Mouse (Mus musculus) embryonic facial prominence, embryonic 13.5 days (tissue): Measurements from ENCODE around the gene Cenpp. TPM values are rescaled to one million over a fixed set of nuclear protein-coding genes. Genes with fewer than 3 reads are reported as not detected.

Source experiments
- ATAC-seq: fragments of 200-750 bp; cut with Nextera tagmentation; 2 replicates; pipeline ENCODE4 v1.8.0; 2017; ENCODE audit warnings: low read depth; ENCODE audit not compliant: insufficient number of reproducible peaks, insufficient read depth, low FRiP score, low TSS enrichment
- H3K27ac ChIP-seq: fragments of 300-500 bp; sonication (generic); 2 replicates; pipeline ENCODE4 v1.5.1; 2015; ENCODE audit warnings: moderate library complexity, mild to moderate bottlenecking, inconsistent platforms
- H3K27me3 ChIP-seq: fragments of 300-500 bp; sonication (generic); 2 replicates; pipeline ENCODE4 v1.6.1; 2015; ENCODE audit warnings: mild to moderate bottlenecking, inconsistent platforms
- H3K36me3 ChIP-seq: fragments of 300-500 bp; sonication (generic); 2 replicates; pipeline ENCODE4 v1.6.1; 2015; ENCODE audit warnings: mild to moderate bottlenecking, inconsistent platforms
- H3K4me1 ChIP-seq: fragments of 300-500 bp; sonication (generic); 2 replicates; pipeline ENCODE4 v1.6.1; 2015; ENCODE audit warnings: inconsistent platforms
- H3K4me2 ChIP-seq: fragments of 300-500 bp; sonication (generic); 2 replicates; pipeline ENCODE4 v1.6.1; 2015; ENCODE audit warnings: moderate library complexity, mild to moderate bottlenecking, inconsistent platforms
- H3K4me3 ChIP-seq: fragments of 300-500 bp; sonication (generic); 2 replicates; pipeline ENCODE4 v1.5.1; 2015; ENCODE audit warnings: mild to moderate bottlenecking, inconsistent platforms
- H3K9ac ChIP-seq: fragments of 300-500 bp; sonication (generic); 2 replicates; pipeline ENCODE4 v1.6.1; 2015; ENCODE audit warnings: mild to moderate bottlenecking, inconsistent platforms
- H3K9me3 ChIP-seq: fragments of 300-500 bp; sonication (generic); 2 replicates; pipeline ENCODE4 v1.6.1; 2016; ENCODE audit warnings: inconsistent platforms
- WGBS: fragments of 180-500 bp; shearing (Covaris S2); methylation state at CpG from one replicate; pipeline ENCODE4 v1.1.7; 2015; ENCODE audit warnings: mixed read lengths; 5-methylcytosine and 5-hydroxymethylcytosine counted together
- polyA plus RNA-seq: library from polyadenylated mRNA; unstranded; fragments of >200 nt; fragmentation: Nextera tagmentation; extraction: Ambion mirVana; gene quantifications from 2 replicates; pipeline ENCODE4 v1.2.1, GENCODE M21; 2015

Cenpp gene
- polyA plus RNA-seq: 27.2 and 29.4 TPM in 2 replicates

DNA sequence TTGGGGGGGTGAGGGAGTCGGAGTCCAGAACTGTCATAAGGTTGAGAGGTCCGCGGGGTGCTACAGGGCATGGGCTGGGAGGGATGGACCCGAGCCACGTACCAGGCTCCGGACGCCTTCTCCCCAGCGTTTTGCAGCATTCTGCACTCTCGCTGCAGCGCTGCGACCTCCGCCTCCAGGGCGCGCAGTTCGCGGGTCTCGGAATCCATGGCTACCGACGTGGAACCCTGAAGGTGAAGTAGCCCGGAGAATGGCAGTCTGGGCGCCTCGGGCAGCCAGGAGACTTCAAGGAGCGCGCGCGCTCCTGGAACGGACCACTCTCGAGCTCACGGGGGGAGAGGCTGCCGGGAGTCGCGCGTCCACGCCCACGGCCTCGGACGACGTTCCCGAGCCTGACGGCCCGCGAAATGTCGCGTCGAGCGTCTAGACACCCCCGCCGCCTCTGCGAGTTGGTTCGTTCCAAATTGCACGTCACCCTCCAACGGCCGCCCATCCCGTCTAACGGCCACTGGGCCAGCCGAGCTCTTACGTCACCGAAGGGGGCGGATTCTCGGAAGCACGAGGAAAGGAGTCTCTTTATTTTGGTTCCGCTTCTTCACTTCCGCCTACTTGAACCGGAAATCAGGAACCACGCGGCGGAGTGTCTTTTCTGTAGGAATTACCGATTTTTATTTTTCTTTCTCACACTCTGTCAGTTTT, at the start of gene Cenpp, which contains the start of gene Nol8:
Gene Cenpp (minus strand): TSS at position 305 of the 699 bp plus-strand sequence.
Gene Nol8 (plus strand): TSS at position 598 of the 699 bp plus-strand sequence.
- H3K27ac ChIP-seq: peak within 1 kb of the TSS; percentile 40
- no peaks in the 10 kb centered on the region for H3K36me3 ChIP-seq
- H3K4me1 ChIP-seq: peaks cover 17% of the 10 kb centered on the region
- H3K9me3 ChIP-seq: no peaks in the 10 kb centered on the region
- peak within 1 kb of the TSS; percentile 89 for H3K4me2 ChIP-seq
- H3K9ac ChIP-seq: peak within 1 kb of the TSS; percentile 77
- peak; percentile 98 for ATAC-seq
- peak within 1 kb of the TSS; percentile 78 for H3K4me3 ChIP-seq
- WGBS: under 1% methylated on average over 68 of the region's 68 CpGs
- no peaks in the 10 kb centered on the region for H3K27me3 ChIP-seq

DNA sequence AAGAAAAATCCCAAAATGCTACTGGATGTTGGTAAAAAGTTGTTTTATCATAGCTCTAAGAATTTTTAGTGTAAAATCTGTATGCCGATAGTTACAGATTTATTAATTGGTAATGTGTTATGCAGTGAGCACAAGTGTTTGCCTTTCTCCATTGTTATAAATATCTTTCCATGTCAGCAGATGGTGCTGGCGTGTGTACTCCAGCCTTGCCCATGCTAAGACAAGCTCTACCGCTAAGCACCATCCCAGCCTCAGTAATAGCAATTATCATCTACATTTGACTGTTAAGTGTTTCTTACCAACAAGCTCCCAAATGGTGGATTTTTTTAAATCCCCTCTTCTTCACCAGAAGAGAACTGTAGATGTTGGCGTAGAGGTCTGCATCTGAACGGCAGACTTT, 38.5 kb upstream of the Cenpp start:
- H3K4me1 ChIP-seq: no peaks in the 10 kb centered on the region
- 95% methylated on average over 5 of the region's 5 CpGs for WGBS
- H3K4me2 ChIP-seq: no peak overlapping the region
- no peak overlapping the region for H3K4me3 ChIP-seq
- H3K9me3 ChIP-seq: no peaks in the 10 kb centered on the region
- no peaks in the 10 kb centered on the region for H3K27me3 ChIP-seq
- no peak overlapping the region for H3K9ac ChIP-seq
- no peak for ATAC-seq
- no peak overlapping the region for H3K27ac ChIP-seq
- H3K36me3 ChIP-seq: peaks cover 56% of the 10 kb centered on the region

DNA sequence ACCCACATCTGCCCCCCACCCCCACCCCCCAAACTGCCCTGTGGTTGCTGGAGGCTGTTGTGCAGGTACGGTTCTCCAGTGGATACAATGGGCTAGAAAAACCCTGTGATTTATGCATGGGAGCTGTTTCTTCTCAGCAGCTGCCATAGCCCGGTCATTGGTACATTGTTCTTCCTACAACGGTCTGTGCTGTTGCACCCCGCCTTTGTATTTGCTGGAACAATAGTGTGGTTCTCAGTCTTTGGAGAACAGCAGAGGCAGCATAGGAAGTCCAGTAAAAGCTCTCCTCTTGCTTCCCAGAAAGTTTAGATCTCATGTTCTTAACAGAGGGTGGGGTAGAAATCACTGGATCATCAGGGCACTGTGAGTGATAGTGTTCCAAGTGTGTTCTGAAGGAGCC, 31.7 kb upstream of the Cenpp start:
- Histone ChIP-seq H3K36me3 (peaks cover 19% of the 10 kb centered on the region), H3K9ac (no peak overlapping the region), H3K27ac (no peak overlapping the region), H3K4me3 (no peak overlapping the region), H3K27me3 (no peaks in the 10 kb centered on the region), H3K4me2 (no peak overlapping the region), H3K4me1 (peaks cover 19% of the 10 kb centered on the region), H3K9me3 (no peaks in the 10 kb centered on the region)
- ATAC-seq: no peak
- WGBS: 95% methylated on average over 4 of the region's 4 CpGs

DNA sequence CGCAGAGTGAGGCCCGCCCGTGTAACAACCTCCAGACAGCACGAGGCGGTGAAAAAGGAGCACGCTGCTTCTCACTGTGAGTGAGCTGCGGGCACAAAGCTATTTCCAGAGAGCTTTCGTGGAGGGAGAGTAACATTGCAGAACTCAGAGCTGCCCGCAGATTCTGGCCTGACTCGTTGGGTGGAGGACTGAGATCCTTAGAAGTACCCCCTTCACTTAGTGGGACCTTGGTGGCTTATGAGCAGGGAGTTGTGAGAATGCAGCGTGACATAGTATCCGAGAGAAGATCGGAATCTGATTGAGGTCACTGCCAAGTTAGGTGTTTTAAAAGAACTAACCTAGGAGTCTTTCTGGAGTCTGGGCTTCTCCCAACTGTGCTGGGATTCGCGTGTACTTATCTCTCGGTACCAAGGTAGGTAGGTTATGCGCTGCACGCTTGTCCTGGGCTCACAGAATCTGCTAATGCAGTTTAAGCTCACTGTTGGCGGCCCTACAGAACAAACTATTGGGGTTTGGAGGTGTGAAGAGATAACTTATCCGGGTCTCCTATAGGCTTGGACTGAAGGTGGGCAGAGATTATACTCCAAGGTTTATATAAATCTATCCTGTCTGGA, 29.8 kb upstream of the Cenpp start:
- peak overlapping the region; percentile 78 for H3K27ac ChIP-seq
- ATAC-seq: peak; percentile 20; the same call in 1 of the 2 replicates
- WGBS: under 1% methylated on average over 20 of the region's 20 CpGs

DNA sequence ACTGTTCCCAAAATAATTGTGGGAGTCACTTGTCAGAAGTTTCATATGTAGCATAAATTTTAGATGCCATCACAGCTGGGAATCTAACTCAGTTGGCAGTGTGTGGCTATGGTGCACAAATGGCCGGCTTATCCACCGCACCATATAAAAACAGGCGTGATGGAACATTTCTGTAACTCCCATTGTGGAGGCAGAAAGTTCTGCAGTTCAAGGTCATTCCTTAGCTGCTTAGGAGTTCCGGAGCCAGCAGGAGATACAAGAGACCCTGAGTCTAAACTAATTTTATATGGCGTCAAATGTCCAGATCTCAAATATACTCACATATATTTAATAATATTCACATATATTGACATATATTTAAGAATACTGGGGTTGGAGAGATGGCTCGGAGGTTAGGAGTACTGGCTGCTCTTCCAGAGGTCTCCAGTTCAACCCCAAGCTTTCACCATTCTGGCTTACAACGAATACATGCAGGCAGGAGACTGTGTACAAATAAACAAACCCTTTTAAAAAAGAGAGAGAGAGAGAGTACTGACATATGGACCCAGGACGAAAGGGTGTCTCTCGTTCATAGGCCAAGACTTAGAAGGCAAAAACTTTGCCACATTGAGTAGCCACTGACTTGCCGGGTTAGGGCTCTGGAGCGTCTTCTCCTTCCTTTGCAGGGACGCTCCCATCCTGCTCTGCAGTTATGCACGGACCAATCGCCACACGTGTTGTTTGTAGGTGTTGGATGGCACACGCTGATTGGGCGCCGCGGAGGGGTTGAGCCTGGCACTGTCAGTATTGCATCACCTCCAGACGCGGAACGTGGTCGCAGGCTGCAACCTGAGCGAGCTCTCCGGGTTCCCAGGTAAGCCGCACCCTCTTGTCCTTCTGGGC, 29.0 kb upstream of the Cenpp start, which contains the start of gene Iars:
Gene Iars (plus strand): TSS at position 750 of the 882 bp plus-strand sequence.
- WGBS: 5% methylated on average over 26 of the region's 26 CpGs
- peak within 1 kb of the TSS; percentile 78 for H3K27ac ChIP-seq
- peak within 1 kb of the TSS; percentile 87 for H3K9ac ChIP-seq
- H3K36me3 ChIP-seq: peaks cover 17% of the 10 kb centered on the region
- peak within 1 kb of the TSS; percentile 87 for H3K4me3 ChIP-seq
- no peaks in the 10 kb centered on the region for H3K27me3 ChIP-seq
- ATAC-seq: peak; percentile 100
- H3K9me3 ChIP-seq: no peaks in the 10 kb centered on the region
- H3K4me2 ChIP-seq: peak within 1 kb of the TSS; percentile 87
- peaks cover 19% of the 10 kb centered on the region for H3K4me1 ChIP-seq

More for the DNA sequence above, 29.8 kb upstream of the Cenpp start:
- H3K4me1 ChIP-seq: peaks cover 19% of the 10 kb centered on the region
- H3K4me3 ChIP-seq: peak overlapping the region; percentile 87
- H3K27me3 ChIP-seq: no peaks in the 10 kb centered on the region
- peak overlapping the region; percentile 87 for H3K4me2 ChIP-seq
- H3K36me3 ChIP-seq: peaks cover 13% of the 10 kb centered on the region
- H3K9me3 ChIP-seq: no peaks in the 10 kb centered on the region
- H3K9ac ChIP-seq: peak overlapping the region; percentile 87

DNA sequence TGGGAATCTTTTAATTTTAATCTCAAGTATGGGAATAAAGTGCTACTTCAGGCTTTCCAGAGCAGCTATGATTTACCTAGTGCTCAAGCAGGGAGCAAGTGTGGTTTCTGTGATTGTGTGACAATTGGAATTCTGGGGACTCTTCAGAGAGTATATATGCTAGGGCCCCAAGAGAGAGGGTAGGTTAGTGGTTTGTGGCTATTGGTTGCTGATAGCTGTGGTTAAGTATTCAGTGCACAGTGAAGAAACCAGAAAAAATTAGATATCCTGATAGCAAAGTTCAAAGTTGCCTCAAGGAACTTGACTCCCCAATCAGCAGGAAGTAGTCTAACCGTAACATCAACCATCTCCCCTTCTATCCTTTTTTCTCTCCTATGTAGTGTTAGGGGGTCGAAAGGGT, 25.2 kb upstream of the Cenpp start:
- Histone ChIP-seq H3K36me3 (peaks cover 40% of the 10 kb centered on the region), H3K27ac (no peak overlapping the region), H3K4me2 (no peak overlapping the region), H3K9ac (no peak overlapping the region), H3K4me3 (no peak overlapping the region), H3K9me3 (no peaks in the 10 kb centered on the region), H3K27me3 (no peaks in the 10 kb centered on the region), H3K4me1 (peaks cover 9% of the 10 kb centered on the region)
- ATAC-seq: no peak
- WGBS: 97% methylated on average over 2 of the region's 2 CpGs

DNA sequence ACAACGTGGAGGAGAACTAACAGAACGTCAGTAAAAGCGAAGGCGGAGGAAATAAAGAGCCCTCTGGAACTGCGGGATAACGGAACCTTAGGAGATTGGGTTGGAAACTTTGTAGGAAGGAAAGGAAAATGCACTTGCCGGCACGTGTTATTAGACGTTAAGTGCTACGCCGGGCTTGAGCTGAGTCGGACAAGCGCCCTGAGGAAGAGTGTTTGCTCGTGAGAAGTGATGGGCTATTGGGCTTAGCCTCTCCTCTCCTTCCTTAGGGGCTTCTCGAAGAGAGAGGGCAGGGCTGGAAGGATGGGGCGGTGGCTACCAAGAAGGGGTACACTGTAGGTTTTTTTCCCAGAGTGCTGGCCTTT, 576 bp upstream of the Cenpp start:
- no peaks in the 10 kb centered on the region for H3K9me3 ChIP-seq
- peak overlapping the region; percentile 70 for H3K9ac ChIP-seq
- H3K4me3 ChIP-seq: peak overlapping the region; percentile 78
- peak overlapping the region; percentile 89 for H3K4me2 ChIP-seq
- peak; percentile 27; the same call in 1 of the 2 replicates for ATAC-seq
- H3K27me3 ChIP-seq: no peaks in the 10 kb centered on the region
- peak overlapping the region; percentile 40 for H3K27ac ChIP-seq
- WGBS: under 1% methylated on average over 16 of the region's 16 CpGs
- no peaks in the 10 kb centered on the region for H3K36me3 ChIP-seq
- peaks cover 17% of the 10 kb centered on the region for H3K4me1 ChIP-seq

DNA sequence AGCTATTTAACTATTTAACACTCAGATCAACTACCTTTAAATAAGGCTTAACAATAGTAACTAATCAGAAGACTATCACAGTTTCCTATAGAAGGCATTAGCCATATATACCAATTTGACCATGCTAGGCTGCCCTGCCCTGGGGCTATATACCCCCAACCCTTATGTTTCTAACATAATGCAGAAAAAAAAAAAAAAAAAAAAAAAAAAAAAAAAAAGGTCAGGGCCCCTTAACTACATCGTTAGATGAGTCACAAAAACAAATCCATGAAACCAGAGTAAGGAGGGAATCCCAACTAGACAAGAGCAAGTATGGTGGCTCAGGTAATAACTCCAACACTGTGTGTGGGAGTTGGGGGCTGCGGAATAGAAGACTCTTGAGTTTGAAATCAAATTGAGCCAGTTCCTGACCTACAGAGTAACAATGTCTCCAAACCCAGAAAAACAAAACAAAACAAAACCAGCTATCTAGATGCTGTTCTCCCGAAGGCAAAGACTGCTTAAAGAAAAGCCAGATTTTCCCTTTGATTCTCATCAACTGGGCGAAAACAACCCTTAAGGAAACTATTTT, 719 bp downstream of the Cenpp start:
- H3K27ac ChIP-seq: no peak overlapping the region
- H3K4me2 ChIP-seq: peak overlapping the region; percentile 89
- 4% methylated on average over 4 of the region's 4 CpGs for WGBS
- H3K4me3 ChIP-seq: peak overlapping the region; percentile 78
- H3K4me1 ChIP-seq: peaks cover 17% of the 10 kb centered on the region
- no peaks in the 10 kb centered on the region for H3K36me3 ChIP-seq
- ATAC-seq: no peak
- H3K9me3 ChIP-seq: no peaks in the 10 kb centered on the region
- H3K27me3 ChIP-seq: no peaks in the 10 kb centered on the region
- peak overlapping the region; percentile 77 for H3K9ac ChIP-seq

DNA sequence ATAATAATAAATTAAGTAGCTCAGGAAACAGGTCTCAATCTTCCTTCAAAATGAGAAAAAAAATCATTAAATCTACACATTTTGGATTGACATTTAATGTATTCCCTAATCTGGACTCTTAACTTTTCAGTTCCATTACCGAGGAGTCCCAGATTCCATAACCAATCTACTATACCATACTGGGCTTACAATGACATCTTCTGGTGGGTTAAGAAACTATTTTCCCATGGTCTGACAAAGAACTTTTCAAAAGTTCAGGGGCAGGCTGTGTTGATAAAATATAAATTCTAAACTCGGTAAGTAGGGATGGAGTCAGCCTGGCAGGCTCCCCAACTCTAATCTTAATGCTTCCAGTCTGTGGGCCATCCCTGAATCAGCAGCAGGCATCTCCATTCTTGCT, 1.4 kb downstream of the Cenpp start:
- 22% methylated on average over 2 of the region's 2 CpGs for WGBS
- peaks cover 17% of the 10 kb centered on the region for H3K4me1 ChIP-seq
- no peak overlapping the region for H3K4me3 ChIP-seq
- peak overlapping the region; percentile 89 for H3K4me2 ChIP-seq
- no peaks in the 10 kb centered on the region for H3K27me3 ChIP-seq
- 0 out of 2 replicates have a peak overlapping the region, but pooled peaks have one; percentile 32 for H3K9ac ChIP-seq
- H3K27ac ChIP-seq: no peak overlapping the region
- no peaks in the 10 kb centered on the region for H3K36me3 ChIP-seq
- H3K9me3 ChIP-seq: no peaks in the 10 kb centered on the region
- ATAC-seq: no peak

DNA sequence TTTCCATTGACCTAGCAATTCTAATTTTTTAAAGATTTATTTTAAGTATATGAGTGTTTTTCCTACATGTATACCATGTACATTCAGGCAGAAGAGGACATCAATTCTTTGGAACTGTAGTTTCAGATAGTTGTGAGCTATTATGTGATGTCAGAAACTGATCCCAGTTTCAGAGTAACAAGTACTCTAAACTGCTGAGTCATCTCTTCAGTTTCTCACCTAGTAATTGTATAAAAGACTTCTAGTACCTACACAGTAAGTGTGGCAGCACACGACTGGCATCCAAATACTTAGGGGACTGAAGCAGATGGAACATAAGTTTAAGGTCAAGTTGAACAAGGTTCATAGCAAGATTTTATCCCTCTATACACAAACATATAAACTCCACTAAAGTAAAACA, 6.6 kb downstream of the Cenpp start:
- no peak for ATAC-seq
- Histone ChIP-seq H3K9ac (no peak overlapping the region), H3K36me3 (no peaks in the 10 kb centered on the region), H3K4me3 (no peak overlapping the region), H3K4me1 (peaks cover 3% of the 10 kb centered on the region; the same call in 1 of the 2 replicates), H3K27me3 (no peaks in the 10 kb centered on the region), H3K9me3 (no peaks in the 10 kb centered on the region), H3K4me2 (no peak overlapping the region), H3K27ac (no peak overlapping the region)
- WGBS: 88% methylated on average over 1 of the region's 1 CpGs
